Mouse (Mus musculus): ENCODE measurements around the gene Lhb. TPM values are rescaled to one million over a fixed set of nuclear protein-coding genes. Genes with fewer than 3 reads are reported as not detected.
"Not testable (repeated sequence)": the region's sequence is repeated elsewhere in the genome, so short reads cannot be mapped to it uniquely, and the experiment has no call there.

Lhb gene
- polyA plus RNA-seq, 1 experiment, result not detected

DNA sequence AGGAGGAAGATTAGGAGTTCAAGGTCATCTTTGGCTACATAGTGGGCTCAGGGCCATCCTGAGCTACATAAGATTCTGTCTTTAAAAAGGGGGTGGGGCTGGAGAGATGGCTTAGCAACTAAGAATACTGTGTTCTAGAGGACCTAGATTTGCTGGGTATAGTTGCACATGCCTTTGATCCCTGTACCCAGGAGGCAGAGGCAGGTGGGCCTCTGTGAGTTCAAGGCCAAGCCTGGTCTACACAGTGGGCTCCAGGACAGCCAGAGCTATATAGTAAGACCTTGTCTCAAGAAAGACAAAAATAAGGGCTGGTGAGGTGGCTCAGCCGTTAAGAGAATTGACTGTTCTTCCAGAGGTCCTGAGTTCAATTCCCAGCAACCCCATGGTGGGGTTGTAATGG is 29.4 kb downstream of the Lhb start:
- no peak for TF ChIP-seq POLR2A (IDR thresholded peaks at IDR 0.05; ENCODE audit: low read depth, low read length)
- TF ChIP-seq CTCF (IDR thresholded peaks at IDR 0.05; ENCODE audit: borderline replicate concordance, insufficient read depth, low read length), result no peak
- no peaks in the 10 kb centered on the region for H3K4me1 ChIP-seq (ENCODE audit: control insufficient read depth, insufficient read depth, low read length)
- no peak overlapping the region for H3K27ac ChIP-seq (ENCODE audit: insufficient read depth, low read length)
- H3K4me3 ChIP-seq (ENCODE audit: insufficient read depth, low read length), result no peak overlapping the region

DNA sequence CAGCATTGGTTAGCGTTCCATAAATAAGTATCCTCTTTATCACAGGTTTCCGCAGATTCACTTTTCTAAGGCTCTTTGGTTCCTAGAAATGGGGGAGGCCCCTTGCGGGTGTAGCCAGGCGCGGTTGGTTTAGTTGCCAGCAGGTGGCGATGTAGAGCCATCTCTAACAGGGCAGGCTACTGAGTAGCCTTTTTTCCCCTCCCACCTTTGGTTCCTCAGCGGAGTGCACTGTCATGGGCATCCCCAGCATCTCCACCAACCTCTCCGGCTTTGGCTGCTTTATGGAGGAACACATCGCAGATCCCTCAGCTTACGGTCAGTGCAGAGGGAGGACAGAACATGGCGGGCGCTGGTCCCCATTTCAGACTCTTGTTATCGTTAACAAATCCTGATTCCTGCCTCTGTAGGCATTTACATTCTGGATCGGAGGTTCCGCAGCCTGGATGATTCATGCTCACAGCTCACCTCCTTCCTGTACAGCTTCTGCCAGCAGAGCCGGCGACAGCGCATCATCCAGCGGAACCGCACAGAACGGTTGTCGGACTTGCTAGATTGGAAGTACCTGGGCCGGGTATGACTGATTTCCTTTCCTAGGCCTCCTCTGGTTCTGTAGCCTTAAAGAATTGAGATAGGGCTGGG is 30.8 kb downstream of the Lhb start:
- TF ChIP-seq POLR2A (IDR thresholded peaks at IDR 0.05; ENCODE audit: low read depth, low read length), result no peak
- peak; percentile 41 for TF ChIP-seq CTCF (IDR thresholded peaks at IDR 0.05; ENCODE audit: borderline replicate concordance, insufficient read depth, low read length)
- Histone ChIP-seq H3K27ac (ENCODE audit: insufficient read depth, low read length) (no peak overlapping the region), H3K4me3 (ENCODE audit: insufficient read depth, low read length) (no peak overlapping the region), H3K4me1 (ENCODE audit: control insufficient read depth, insufficient read depth, low read length) (no peaks in the 10 kb centered on the region)

DNA sequence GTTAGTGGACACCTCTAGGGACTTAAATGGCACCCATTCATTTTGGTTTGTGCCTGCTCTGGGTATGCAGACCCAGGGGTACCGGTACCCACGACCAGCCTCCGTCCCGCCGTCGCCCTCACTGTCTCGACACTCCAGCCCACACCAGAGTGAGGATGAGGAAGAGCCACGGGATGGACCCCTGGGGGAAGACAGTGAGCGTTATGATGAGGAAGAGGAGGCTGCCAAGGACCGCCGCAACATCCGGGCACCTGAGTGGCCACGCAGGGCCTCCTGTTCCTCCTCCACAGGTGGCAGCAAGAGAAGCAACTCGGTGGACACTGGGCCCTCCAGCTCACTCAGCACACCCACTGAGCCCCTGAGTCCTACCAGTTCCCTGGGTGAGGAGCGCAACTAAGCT is 34.4 kb downstream of the Lhb start:
- TF ChIP-seq POLR2A (IDR thresholded peaks at IDR 0.05; ENCODE audit: low read depth, low read length), result no peak
- no peak for TF ChIP-seq CTCF (IDR thresholded peaks at IDR 0.05; ENCODE audit: borderline replicate concordance, insufficient read depth, low read length)
- Histone ChIP-seq H3K4me1 (ENCODE audit: control insufficient read depth, insufficient read depth, low read length) (no peaks in the 10 kb centered on the region), H3K4me3 (ENCODE audit: insufficient read depth, low read length) (no peak overlapping the region), H3K27ac (ENCODE audit: insufficient read depth, low read length) (no peak overlapping the region)

DNA sequence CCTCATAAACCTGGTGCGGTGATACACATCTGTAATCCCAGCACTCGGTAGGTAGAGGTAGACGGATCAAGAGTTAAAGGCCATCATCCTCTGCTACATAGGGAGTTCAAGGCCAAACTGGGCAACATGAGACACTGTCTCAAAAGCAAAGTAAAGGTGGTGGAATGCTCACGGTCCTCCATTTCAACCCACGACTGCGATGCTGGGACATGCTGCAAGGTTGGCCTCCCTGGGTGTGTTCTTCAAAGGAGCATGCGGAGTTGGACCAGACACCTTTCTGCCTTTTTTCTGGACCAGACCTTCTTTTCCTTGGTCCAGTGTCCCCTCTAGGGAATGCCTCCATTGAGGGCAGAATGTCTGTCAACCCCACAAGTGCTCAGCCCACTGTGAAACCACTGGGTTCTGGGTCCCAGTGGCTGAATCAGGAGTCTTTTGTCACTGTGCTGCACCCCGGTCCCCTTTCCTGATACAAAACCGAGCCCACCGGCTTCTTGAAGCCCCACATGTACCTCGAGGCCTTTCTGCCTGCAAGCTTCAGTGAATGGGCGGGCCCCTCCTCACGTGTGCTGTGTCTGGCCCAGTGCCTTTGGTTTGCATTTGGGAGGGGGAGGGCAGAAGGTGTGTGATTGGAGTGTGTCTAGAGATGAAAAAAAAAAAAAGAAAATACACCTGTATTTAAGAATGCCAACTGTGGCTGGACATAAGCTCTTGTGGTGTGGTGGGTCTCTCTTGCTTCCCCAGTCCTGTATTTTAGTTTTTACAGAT is 35.5 kb downstream of the Lhb start:
- Histone ChIP-seq H3K4me1 (ENCODE audit: control insufficient read depth, insufficient read depth, low read length) (peaks cover 5% of the 10 kb centered on the region; the same call in 1 of the 2 replicates), H3K4me3 (ENCODE audit: insufficient read depth, low read length) (no peak overlapping the region), H3K27ac (ENCODE audit: insufficient read depth, low read length) (no peak overlapping the region)
- TF ChIP-seq CTCF (IDR thresholded peaks at IDR 0.05; ENCODE audit: borderline replicate concordance, insufficient read depth, low read length), result no peak
- TF ChIP-seq POLR2A (IDR thresholded peaks at IDR 0.05; ENCODE audit: low read depth, low read length), result peak; percentile 2; the same call in 1 of the 2 replicates

DNA sequence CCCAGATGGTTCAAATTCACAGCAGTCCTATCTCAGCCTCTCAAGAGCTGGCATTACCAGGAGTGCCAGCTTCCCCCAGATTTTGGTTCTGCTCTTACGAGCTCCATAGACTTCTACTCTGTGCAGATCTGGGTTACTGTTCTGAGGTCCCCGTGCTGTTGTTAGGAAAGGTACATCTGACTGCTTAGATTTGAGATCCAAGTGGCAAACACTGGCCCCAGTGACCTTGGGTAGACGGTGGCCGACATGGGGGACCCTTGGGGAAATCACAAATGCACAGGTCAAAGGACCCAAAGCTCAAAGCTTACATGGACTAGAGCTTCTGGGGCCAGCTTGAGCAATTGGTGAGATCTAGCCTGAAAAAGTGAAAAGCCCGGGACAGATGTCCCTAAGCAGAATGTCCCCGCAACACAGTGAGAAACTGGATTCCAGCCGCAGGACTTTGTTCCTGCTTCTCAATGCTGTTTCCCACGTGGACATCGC is 36.1 kb downstream of the Lhb start:
- peak overlapping the region; percentile 73 for H3K27ac ChIP-seq (ENCODE audit: insufficient read depth, low read length)
- TF ChIP-seq POLR2A (IDR thresholded peaks at IDR 0.05; ENCODE audit: low read depth, low read length) (no peak; the same call in 1 of the 2 replicates), CTCF (IDR thresholded peaks at IDR 0.05; ENCODE audit: borderline replicate concordance, insufficient read depth, low read length) (no peak)
- H3K4me3 ChIP-seq (ENCODE audit: insufficient read depth, low read length), result peak overlapping the region; percentile 67
- H3K4me1 ChIP-seq (ENCODE audit: control insufficient read depth, insufficient read depth, low read length), result peaks cover 5% of the 10 kb centered on the region; the same call in 1 of the 2 replicates

DNA sequence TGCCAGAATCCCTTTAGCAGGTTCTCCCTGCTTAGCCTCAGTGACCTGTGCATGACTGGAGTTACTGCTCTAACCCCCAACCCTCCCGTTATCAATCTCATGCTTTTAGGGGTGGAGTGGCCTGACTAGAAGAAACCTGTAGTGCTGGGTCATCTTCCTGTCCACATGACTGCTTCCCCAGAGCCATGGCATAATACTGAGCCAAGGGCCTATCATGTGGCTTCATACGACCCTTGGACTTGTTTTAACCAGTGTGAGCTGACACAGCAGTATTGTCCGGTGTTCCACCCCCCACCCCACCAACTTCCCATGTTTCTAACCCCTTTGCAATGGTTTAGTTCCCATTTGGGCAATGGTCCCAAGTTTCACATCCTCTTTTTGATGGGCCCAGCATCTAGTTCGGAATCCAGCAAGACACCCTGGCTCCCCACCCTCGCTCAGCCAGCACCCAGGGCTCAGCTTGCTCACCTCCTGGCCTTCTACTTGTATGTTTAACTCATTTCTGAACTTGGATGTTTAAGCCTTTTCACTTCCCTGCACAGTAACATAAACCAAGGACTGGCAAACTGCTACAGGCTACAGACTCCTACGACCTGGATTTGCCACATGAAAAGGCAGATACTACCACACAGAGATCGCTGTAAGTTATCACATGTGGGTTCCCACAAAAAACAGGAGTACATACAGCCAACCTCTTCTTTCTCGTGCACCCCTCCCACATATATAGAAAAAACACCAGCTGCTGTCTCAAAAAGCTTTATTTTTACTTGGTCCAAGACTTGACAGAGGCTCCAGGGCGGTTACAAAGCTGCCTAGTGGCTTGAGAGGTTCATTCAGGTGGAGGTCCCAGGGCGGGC is 36.8 kb downstream of the Lhb start:
- Histone ChIP-seq H3K4me1 (ENCODE audit: control insufficient read depth, insufficient read depth, low read length) (peaks cover 5% of the 10 kb centered on the region; the same call in 1 of the 2 replicates), H3K27ac (ENCODE audit: insufficient read depth, low read length) (peak overlapping the region; percentile 73), H3K4me3 (ENCODE audit: insufficient read depth, low read length) (peak overlapping the region; percentile 67)
- TF ChIP-seq CTCF (IDR thresholded peaks at IDR 0.05; ENCODE audit: borderline replicate concordance, insufficient read depth, low read length), result no peak
- TF ChIP-seq POLR2A (IDR thresholded peaks at IDR 0.05; ENCODE audit: low read depth, low read length), result peak; percentile 85

DNA sequence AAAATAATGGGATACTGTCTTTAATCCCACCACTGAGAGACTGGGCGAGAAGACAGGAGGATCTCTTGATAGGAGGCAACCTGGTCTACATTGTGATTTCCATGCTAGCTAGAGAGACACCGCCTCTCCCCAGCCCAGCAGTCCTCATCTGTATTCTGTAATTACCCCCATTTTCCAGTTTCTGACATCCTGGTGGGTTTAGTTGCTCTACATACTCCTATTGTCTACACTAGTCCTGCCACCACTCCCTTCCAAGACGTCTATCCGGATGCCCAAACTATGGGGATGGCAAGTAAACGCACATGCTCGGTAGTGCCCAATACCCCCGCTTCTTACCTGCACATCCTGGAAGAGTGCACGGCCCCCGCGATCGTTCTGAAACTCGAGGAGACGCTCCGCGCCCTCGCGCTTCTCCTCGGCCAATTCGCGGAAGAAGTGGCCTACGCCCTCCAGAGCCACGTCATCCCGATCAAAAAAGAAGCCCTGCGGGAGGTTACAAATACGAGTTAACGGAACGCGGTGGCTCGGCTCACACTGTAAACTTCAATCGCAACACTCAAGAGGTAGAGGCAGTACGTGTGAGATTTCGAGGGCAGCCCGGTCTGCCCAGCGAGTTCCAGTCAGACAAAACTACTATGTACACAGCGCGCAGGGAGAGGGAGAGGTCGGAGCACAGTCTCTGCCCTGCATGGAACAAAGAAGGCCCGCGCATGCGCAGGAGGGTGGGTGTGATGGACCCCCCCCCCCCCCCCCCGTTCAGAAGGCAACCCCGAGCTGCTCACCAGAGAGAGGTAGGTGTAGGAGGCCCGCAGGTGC is 38.3 kb downstream of the Lhb start:
- Histone ChIP-seq H3K4me3 (ENCODE audit: insufficient read depth, low read length) (peak overlapping the region; percentile 67), H3K4me1 (ENCODE audit: control insufficient read depth, insufficient read depth, low read length) (peaks cover 9% of the 10 kb centered on the region), H3K27ac (ENCODE audit: insufficient read depth, low read length) (peak overlapping the region; percentile 73)
- no peak for TF ChIP-seq CTCF (IDR thresholded peaks at IDR 0.05; ENCODE audit: borderline replicate concordance, insufficient read depth, low read length)
- TF ChIP-seq POLR2A (IDR thresholded peaks at IDR 0.05; ENCODE audit: low read depth, low read length), result peak; percentile 68

DNA sequence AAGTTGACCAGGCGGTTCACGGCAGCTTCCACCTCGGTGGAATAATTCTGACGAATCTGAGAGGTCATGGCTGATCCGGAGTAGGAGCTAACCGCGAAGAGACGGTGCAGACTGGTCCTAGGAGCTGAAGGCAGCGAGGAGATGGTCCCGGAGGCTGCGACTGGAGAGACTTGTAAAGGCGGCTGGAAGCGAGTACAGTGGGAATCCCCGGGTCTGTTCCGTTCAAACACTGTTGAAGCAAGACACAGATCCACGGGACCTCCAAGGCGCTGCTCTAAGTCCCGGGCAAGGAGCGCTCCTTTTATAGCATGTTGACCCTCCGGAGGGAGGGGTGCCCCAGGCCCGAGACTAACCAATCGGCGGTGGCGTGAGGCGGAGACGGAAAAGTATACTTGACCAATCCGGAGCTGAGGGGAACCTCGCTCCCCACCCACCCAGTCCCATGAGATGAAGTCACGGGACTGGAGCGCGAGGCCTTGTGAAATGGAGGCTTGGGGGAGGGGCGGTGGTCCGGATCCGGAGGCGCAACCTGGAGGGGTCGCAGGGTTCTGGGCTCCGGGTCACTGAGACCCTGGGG is 39.0 kb downstream of the Lhb start, which contains the start of gene Ftl1:
Gene Ftl1 (minus strand): TSS at position 321 of the 577 bp plus-strand sequence.
- TF ChIP-seq POLR2A (IDR thresholded peaks at IDR 0.05; ENCODE audit: low read depth, low read length), result peak; percentile 86
- Histone ChIP-seq H3K4me3 (ENCODE audit: insufficient read depth, low read length) (peak within 1 kb of the TSS; percentile 67), H3K27ac (ENCODE audit: insufficient read depth, low read length) (peak within 1 kb of the TSS; percentile 96)
- H3K4me1 ChIP-seq (ENCODE audit: control insufficient read depth, insufficient read depth, low read length), result not testable (repeated sequence)
